Mouse (Mus musculus) ES-E14 (cell line): ENCODE measurements around the gene Padi6.

Source experiments
- CHD2 ChIP-seq: IDR thresholded peaks from 2 replicates; pipeline ENCODE4 v1.6.1; 2014; ENCODE audit warnings: mild to moderate bottlenecking, low read depth, low read length, inconsistent platforms
- HCFC1 ChIP-seq: IDR thresholded peaks from 2 replicates; pipeline ENCODE4 v1.6.1; 2012; ENCODE audit warnings: low read length, inconsistent platforms, borderline replicate concordance; ENCODE audit not compliant: insufficient read depth
- MAFK ChIP-seq: IDR thresholded peaks from 2 replicates; pipeline ENCODE4 v1.6.1; 2014; ENCODE audit warnings: mild to moderate bottlenecking, low read depth, low read length, inconsistent platforms; ENCODE audit not compliant: insufficient read depth

DNA sequence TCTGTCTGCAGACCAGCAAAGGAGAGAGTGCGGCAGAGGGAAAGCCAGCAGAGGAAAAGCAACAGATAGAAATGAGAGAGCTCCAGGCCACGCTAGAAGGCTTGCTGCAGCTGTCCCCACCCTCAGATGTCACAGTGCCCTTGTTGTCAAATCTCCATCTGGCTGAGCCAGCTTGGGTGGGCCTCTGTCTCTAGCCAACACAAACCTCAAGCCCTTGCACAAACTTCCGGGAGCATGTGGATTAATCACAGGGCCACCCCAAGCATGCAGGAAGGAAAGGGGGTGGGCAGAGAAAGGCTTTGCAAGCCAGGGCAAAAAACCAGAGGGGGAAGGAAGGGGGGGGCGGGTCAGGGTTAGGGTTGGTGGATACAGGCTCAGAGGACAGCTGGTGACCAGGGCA lies 45.0 kb upstream of the Padi6 start:
- TF ChIP-seq HCFC1 (no peak), CHD2 (no peak), MAFK (no peak)
